In the genomic region with DNA sequence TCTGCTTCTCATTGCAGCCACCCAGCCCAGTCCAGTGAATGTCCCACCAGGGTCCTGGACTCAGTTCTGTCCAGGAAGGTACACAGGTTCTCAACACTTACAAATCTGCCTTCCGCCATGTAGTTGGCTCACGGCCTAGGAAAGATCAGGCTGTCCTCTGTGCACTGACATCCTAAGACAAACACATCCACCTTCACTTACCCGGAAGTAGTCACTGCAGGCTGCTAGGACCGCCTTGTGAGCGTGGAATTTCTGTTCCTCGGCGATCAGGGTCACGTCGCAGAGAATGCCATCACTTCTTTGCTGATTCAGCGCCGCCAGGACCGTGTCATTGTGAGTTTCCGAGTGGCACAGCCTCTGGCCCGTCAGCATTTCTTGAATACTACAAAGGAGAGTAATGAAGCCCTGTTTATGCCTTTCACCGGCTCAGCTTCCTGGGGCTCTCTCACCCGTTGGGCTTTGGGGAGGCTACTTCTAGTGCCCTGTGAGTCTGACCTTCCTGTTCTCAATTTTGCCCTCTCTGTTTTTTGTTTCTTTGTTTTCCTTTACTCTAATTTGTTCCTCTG, we compare ENCODE assay signal across 10 mouse cellular contexts. TPM values are rescaled to one million over a fixed set of nuclear protein-coding genes. Genes with fewer than 3 reads are reported as not detected.
DNase-seq lines count a peak whose midpoint lies in the region; ATAC-seq lines count a peak whose summit lies in the region.
"Had no signal": no experiment of that assay in that cellular context is flagged by ENCODE, and none has a peak within 500 bp of the region (broad histone marks: within the 10 kb centered on the region; RNA-seq: fewer than 3 reads in every experiment).

No protein-coding gene starts in this region.

- no peak for DNase-seq in heart, postnatal 4 days
- peak; percentile 10 for DNase-seq in 3134 (ENCODE audit: extremely low read depth, insufficient read length, low spot score)
- peak; percentile 27 for DNase-seq in embryonic facial prominence, embryonic 10.5 days (ENCODE audit: low spot score)
- no peak for DNase-seq in hindbrain, embryonic 14.5 days (ENCODE audit: low spot score)
- no peak for DNase-seq in frontal cortex, postnatal 14 days (ENCODE audit: low spot score in 2 of 2)
- no peak for DNase-seq in urinary bladder, postnatal 10 days (ENCODE audit: low spot score)
- DNase-seq in right cerebral cortex, postnatal 4 days = no peak

- H3K4me2 ChIP-seq in heart, embryonic 11.5 days = peak overlapping the region; percentile 42
- peak overlapping the region; percentile 40 for H3K4me2 ChIP-seq in hindbrain, embryonic 14.5 days (replicated peaks)

- H3K36me3 ChIP-seq in heart, embryonic 11.5 days (ENCODE audit: control insufficient read depth, insufficient read depth, low read length) = no peaks in the 10 kb centered on the region
- H3K36me3 ChIP-seq in embryonic facial prominence, embryonic 10.5 days (replicated peaks) = no peaks in the 10 kb centered on the region
- H3K36me3 ChIP-seq in hindbrain, embryonic 14.5 days (replicated peaks; ENCODE audit: control insufficient read depth, insufficient read depth) = no peaks in the 10 kb centered on the region

- H3K4me1 ChIP-seq in heart, embryonic 11.5 days (ENCODE audit: control insufficient read depth, insufficient read depth, low read length) = no peaks in the 10 kb centered on the region; the same call in 1 of the 2 replicates
- H3K4me1 ChIP-seq in embryonic facial prominence, embryonic 10.5 days = peaks cover 8% of the 10 kb centered on the region
- H3K4me1 ChIP-seq in hindbrain, embryonic 14.5 days (replicated peaks; ENCODE audit: control insufficient read depth, insufficient read depth, low read length) = no peaks in the 10 kb centered on the region
- H3K4me1 ChIP-seq: megakaryocyte, embryonic 14.5 days had no signal

- H3K27ac ChIP-seq in heart, embryonic 11.5 days (ENCODE audit: low read depth, low read length) = no peak overlapping the region
- H3K27ac ChIP-seq in embryonic facial prominence, embryonic 10.5 days (replicated peaks) = peak overlapping the region; percentile 59
- H3K27ac ChIP-seq in hindbrain, embryonic 14.5 days = no peak overlapping the region

- H3K4me3 ChIP-seq in heart, embryonic 11.5 days (ENCODE audit: low read depth, low read length) = peak overlapping the region; percentile 19; the same call in 1 of the 2 replicates
- peak overlapping the region; percentile 38 for H3K4me3 ChIP-seq in embryonic facial prominence, embryonic 10.5 days
- no peak overlapping the region; the same call in 1 of the 2 replicates for H3K4me3 ChIP-seq in hindbrain, embryonic 14.5 days (replicated peaks; ENCODE audit: low read length)
- H3K4me3 ChIP-seq: megakaryocyte, embryonic 14.5 days had no signal

- no peaks in the 10 kb centered on the region for H3K27me3 ChIP-seq in heart, embryonic 11.5 days (ENCODE audit: control insufficient read depth, insufficient read depth, low read length)
- no peaks in the 10 kb centered on the region for H3K27me3 ChIP-seq in embryonic facial prominence, embryonic 10.5 days (replicated peaks; ENCODE audit: low read depth, poor library complexity, severe bottlenecking)
- no peaks in the 10 kb centered on the region for H3K27me3 ChIP-seq in hindbrain, embryonic 14.5 days (ENCODE audit: control insufficient read depth, insufficient read depth, low read length)
- H3K27me3 ChIP-seq: megakaryocyte, embryonic 14.5 days had no signal

- no peaks in the 10 kb centered on the region for H3K9me3 ChIP-seq in heart, embryonic 11.5 days (replicated peaks; ENCODE audit: control insufficient read depth, low read length)
- H3K9me3 ChIP-seq in embryonic facial prominence, embryonic 10.5 days = no peaks in the 10 kb centered on the region
- H3K9me3 ChIP-seq in hindbrain, embryonic 14.5 days (ENCODE audit: control insufficient read depth, low read length) = no peaks in the 10 kb centered on the region
- H3K9me3 ChIP-seq: megakaryocyte, embryonic 14.5 days had no signal

- WGBS in heart, embryonic 11.5 days (ENCODE audit: insufficient replicate concordance) = 37% methylated on average over 16 of the region's 16 CpGs
- 21% methylated on average over 16 of the region's 16 CpGs for whole genome bisulfite sequencing in embryonic facial prominence, embryonic 10.5 days
- WGBS in hindbrain, embryonic 14.5 days = 12% methylated on average over 16 of the region's 16 CpGs

- H3K9ac ChIP-seq in heart, embryonic 11.5 days (ENCODE audit: low read depth, low read length) = no peak overlapping the region
- 0 out of 2 replicates have a peak overlapping the region, but pooled peaks have one; percentile 29 for H3K9ac ChIP-seq in hindbrain, embryonic 14.5 days

- ATAC-seq in heart, embryonic 11.5 days (replicated peaks; ENCODE audit: insufficient number of reproducible peaks, low FRiP score, low TSS enrichment) = no peak
- peak; percentile 25; the same call in 1 of the 2 replicates for ATAC-seq in hindbrain, embryonic 14.5 days (ENCODE audit: low FRiP score)

RNA-seq across cellular contexts. Expression of a gene that starts 58.4 kb away (rescaled TPM):
- polyA plus RNA-seq in heart, embryonic 11.5 days (2014; fragmentation: Nextera tagmentation; extraction: Ambion mirVana) = 2.4 and 2.9 TPM in 2 replicates
- 1 to 10 TPM; 1.6 to 2.0 TPM for total RNA-seq in heart, postnatal 4 days (2021)
- polyA plus RNA-seq in embryonic facial prominence, embryonic 10.5 days (2016; fragmentation: Nextera tagmentation; extraction: Ambion mirVana) = 2.3 and 2.6 TPM in 2 replicates
- 29.8 and 31.2 TPM in 2 replicates for polyA plus RNA-seq in hindbrain, embryonic 14.5 days (2014; fragmentation: Nextera tagmentation; extraction: Ambion mirVana)
- total RNA-seq: common myeloid progenitor, adult 5-6 weeks had no signal

Comparison
In these comparisons a context has a peak if more than half of its experiments do, and no peak if none do; other contexts are left out.
1. DNase-seq: peak in 3134 (single experiment) and embryonic facial prominence, embryonic 10.5 days (single experiment); none in heart, postnatal 4 days (single experiment), hindbrain, embryonic 14.5 days (single experiment), frontal cortex, postnatal 14 days (0 of 2), urinary bladder, postnatal 10 days (single experiment) and right cerebral cortex, postnatal 4 days (single experiment).